Mouse (Mus musculus) retina, postnatal 7 days (tissue): ENCODE data around the gene Myo1b.

Experiments
- DNase-seq: peaks from one replicate; pipeline ENCODE4 v3.0.0-alpha.2; 2012; ENCODE audit warnings: low read depth, low spot score

Myo1b gene

GRCm38 (mm10) chr1:51852314-51852713 is 63.6 kb downstream of the Myo1b start:
- no peak for DNase-seq

GRCm38 (mm10) chr1:51849570-51850211 is 66.2 kb downstream of the Myo1b start:
- no peak for DNase-seq

DNA sequence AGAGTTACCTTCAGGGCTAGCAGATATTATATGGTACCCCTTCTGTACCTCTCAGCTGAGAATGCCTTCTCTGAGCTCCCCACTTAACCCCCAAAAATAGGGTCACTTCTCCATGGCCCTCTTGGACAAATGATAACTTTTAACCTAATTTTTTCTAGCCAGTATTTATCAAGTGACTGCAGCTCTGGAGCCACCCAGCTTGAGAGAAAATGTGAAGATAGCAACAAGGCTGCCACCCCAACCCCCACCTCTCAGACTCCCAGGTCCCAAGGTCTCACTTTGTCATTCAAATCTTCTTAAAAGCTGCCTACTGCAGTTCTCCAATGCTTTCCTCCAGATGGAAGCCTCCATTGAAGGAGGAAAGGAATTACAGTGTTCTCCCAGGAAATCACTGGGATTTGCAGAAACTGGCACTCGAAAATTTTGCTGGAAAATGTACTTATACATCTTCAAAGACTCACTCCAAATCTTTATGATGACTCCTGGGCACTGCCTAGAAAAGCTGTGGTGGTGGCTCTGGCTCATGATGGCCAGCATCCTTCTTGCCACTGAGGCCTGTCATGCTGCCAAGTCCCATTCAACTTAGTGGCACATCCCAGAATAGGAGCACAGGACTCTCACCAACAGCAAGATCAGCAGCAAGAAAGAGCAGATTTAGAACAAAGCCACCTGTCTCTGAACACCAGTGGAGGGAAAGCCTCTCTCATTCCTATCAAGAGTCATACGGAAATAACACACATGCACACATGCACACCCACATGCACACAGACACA is 70.4 kb downstream of the Myo1b start:
- no peak for DNase-seq

DNA sequence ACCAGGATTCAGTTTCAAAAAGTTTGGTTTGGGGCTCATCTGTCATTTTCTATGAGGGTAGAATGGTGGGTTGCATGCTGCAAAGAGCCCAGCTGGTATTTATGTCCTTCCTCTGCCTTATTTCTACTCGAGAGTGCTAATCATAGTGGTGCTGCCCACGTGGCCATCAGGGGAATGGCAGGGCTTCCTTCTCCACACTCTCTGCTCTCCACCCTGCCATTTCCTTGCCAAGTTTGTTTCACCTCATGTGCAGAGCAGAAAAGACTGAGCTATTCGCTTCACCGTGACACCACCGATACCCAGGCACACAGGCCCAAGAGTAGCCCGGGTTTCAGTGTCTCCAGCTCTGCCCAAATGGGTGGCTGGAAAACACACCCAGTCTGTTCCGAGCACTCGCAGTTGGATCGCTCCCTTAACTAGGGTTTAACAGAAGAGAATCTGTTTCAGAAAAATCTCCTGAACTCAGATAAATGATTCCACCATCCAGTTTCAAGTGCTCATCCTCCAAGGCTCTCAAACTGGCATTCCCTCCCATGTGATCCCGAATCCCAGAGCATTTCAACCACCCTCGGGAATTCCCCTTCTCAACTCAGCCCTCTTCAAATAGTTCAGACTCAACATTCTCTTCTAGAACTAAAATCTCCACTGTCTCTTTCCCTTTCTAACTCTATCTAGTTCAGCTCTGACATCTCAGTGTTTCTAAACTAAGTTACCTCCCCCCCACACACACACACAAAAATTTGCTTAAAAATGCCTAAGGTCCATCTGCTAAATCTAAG is 77.8 kb downstream of the Myo1b start:
- DNase-seq, result no peak

GRCm38 (mm10) chr1:51837311-51837710 is 78.6 kb downstream of the Myo1b start:
- no peak for DNase-seq

DNA sequence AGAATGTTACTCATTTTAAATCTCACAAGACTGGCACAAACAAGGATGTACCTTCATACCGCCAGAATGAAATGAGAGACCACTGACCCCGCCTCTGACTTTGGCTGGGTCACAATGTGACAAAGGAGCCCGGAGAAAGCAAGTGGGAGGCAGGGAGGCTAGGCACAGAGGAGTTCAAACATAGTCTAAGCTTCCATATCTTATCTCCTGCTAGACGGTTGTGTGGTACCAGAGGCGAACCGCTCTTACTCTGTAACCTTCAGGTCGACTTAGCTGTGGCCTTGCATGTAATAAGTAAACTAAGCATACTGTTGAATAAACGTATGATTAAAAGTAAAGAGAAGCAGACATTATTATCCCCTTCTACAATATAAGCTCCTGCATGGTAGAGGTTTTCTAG is 80.1 kb downstream of the Myo1b start:
- DNase-seq, result no peak

- no peak for DNase-seq
These were observed 81.8 kb downstream of the Myo1b start for GRCm38 (mm10) chr1:51834072-51834471.

DNA sequence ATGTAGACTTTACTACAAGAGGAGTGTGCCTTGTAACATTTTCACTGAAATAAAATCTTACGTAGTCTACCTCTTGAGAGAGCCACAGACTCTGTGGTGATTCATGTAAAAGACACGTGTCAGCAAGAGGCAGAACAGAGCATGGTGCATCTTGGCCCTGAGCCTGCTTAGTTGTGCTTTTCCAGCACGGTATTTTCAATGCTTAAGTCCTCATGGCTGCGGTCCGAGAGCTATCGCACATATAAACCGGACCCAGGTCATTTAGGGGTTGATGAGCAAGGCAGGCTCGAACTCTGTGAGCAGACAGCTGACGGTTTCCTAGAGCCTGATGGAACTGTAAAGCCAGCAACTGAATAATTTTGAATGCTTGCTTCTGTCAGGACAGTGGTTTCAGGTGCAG is 86.5 kb downstream of the Myo1b start:
- DNase-seq, result no peak

DNA sequence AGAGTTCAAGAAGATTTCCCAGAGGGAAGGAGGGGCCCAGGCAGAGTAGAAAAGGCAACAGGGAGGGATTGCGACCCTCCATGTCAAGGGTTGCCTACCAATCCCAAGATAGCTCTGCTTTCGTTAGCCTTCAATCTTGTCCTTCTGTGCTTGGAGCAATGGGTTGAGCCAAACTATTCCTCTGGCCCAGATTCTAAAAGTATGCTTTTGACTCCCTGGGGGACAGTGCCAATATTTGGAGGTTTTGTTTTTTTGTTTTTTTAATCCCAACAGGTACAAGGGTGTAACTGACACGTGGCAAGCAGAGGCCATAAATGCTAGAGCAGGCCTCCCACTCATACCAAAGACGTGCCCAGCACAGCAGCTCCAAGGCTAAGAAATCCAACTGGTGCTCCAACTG is 93.3 kb downstream of the Myo1b start:
- no peak for DNase-seq

DNA sequence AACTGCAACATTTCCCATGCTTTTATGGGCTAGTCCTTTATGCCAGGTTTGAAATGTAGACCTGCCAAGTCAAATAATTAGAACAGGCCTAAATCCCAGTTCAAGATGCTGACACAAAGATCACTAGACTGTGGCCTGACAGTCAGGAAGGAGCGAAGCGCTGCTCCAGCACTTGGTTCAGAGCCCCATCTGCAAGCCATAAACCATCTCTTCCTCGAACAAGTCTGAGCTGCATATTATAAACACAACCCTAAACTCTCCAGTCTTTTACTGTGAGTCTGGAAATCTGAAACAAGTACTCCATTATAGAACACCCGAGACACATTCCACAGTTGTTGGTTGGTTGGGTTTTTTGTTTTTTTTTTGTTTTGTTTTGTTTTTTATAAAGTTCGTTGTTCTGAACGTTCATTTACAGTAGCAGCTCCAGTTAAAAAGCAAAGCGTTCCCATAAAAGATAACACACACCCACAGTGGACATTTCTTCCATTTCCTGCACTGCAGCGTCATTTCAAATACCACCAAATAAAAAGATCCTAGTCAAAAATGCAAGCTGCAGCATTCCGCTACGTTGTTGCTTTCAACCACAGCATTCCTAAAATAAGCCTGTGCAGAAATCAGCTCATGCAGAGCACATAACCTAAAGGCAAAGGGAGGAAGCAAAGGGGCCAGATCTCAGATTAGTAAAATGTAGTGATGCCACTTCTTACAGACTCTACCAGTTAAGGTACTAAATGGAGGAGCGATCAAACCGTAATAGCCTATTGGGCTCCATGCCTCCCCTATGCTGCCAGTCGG is 94.0 kb downstream of the Myo1b start:
- no peak for DNase-seq

DNA sequence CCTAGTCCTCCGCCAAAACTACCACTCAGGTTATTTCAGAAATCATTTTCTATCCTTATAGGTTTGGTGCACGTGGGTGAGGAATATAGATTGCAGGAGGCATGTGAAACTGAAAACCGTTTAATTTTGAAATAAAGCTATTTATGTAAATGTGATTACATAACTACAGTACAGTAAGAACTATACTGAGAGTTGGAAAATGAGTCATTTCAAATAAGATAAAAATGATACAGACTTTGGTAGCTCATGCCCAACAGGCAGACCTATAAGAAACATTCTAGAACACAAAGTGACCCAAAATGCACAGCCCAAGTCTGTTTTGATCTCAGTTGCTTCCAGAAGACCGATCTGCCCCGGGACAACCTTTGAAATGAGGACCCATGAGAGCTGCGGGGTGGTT is 95.4 kb downstream of the Myo1b start:
- no peak for DNase-seq

DNA sequence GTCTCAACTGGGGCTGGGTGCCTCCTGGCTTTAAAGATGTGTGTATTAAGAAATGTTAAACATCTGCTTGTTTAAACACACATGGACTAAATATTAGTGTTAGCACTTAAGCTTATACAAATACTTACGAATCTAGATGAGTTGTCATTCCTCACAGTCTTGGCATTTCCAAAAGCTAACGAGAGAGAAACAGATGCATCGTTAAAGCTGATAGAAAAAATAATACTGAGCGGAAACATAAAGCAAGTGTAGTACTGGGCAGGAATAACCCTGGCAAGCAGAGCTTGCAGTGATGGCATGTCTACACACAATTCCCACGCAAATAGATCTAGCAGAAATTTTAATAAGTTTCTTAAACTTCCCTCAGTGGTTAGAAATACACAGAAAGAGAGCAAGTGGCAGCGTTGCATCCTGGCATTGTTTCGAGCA is 95.8 kb downstream of the Myo1b start:
- no peak for DNase-seq

- DNase-seq, result no peak
These were observed 100.2 kb downstream of the Myo1b start for GRCm38 (mm10) chr1:51815636-51816035.

DNA sequence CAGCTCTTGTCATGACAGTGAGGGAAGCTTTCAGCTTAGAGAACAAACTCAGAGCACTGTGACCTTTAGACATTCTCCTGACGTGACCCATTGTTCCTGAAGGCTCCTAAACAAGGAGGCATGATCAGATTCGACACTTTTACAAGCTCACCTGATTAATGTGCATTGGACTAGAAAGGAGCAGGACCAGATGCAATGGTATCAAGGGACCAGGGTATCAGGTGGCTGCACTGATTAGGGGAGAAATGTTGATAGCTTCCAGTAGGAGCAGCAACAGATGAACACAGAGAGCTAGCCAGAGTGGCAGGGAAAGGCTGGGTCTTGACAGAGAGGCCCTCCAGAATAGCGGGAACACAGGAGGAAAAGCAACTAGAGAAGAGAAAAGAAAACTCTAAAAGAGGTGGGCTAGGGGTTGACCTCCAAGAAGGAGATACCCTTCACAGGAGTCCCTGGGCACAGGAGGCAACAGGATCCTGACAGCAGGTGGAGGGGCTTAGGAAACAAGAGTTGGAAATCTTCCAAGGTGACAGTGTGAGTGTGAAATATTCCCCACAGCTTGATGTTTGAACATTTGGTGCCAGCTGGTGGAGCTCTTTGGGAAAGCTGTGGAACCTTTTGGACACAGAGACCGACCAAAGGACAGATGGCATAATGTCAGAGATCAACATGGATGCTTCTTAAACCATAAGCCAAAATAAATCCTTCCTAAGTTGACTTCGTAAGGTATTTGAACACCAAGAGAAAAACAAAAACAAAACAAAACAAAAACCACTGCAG is 100.8 kb downstream of the Myo1b start:
- DNase-seq, result no peak

- DNase-seq, result no peak
These were observed 107.0 kb downstream of the Myo1b start for GRCm38 (mm10) chr1:51808847-51809246.

DNA sequence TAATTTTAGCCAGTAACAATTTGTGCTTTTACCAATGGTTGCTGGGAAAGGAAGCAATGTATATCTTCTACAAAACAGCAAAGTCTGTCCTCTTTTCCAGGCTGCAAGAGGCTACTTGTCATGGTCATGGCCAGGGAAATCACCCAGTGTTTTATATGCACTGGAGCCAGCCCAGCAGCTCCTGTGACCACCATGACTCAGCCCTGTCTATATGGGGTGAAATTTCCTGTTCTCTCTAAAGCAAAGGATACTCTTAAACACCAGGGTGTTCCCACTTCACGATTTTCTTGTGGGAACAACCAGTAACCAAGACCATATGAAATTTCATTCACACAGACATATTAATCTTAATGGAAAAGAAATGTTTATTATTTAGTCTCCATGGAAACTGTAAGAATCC is 107.6 kb downstream of the Myo1b start:
- no peak for DNase-seq

DNA sequence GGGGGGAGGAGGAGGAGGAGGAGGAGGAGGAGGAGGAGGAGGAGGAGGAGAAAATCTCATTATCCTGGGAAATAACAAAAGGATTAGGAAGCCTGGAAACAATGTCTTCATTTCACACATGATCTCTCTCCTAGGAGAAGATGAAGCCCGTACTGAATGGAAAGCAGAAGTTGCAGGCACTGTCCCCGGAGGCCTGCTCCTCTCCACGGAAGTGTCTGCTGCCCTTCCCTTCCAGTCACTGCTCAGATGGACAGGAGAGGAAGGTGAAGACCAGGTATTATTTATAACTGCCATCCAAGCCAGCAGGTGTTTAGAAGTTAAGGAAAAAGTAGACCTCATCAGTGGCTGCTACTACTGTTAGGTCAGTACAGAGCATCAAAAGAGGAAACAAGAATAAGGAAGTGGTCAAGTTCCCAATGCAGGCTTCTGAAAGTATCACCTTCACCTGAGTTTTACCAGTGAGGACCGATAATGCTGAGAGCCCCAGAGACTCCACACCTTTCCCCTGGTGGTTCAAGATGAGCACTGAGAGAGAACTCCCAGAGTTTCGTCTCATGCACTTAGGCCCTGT is 110.7 kb downstream of the Myo1b start:
- DNase-seq, result no peak

DNA sequence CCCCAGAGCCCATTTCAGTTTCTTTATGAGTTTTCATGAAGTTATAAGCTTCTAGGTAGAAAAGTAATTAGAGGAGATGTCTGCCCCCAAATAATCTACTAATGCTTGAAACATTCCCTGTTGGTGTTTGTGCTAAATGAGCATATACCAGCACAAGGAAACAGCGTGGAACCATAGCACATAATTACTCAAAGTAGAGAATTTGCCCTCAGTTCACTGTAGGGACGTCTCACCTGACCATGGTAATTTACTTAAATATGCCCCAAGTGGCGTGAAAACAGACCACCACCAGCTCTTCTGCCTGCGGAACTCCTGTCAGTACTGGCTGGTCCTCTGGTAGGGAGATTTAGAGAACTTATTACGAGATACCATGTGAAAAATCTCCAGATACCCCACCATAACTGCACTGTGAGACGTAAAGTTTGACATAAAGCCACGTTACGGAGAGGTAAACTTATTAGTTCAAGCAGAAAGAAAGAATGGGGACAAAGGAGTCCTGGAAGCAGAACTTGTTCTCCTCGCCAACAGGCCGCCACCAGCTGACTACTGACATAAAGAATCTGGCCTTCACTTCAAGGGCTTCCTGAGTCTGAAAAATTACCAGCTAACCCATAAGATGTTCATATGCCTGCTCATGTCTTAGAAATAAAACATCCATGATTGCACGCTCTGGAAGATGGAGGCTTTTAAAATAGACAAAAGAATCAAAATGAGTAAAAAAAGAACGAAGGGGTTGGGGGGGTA is 111.4 kb downstream of the Myo1b start:
- DNase-seq, result no peak

GRCm38 (mm10) chr1:51798011-51798471 is 117.8 kb downstream of the Myo1b start:
- DNase-seq, result no peak
